Mouse (Mus musculus): ENCODE measurements around the gene Crygs. TPM values are rescaled to one million over a fixed set of nuclear protein-coding genes. Genes with fewer than 3 reads are reported as not detected.

Crygs gene
- 0.37 and 0.53 TPM in 2 replicates for polyA plus RNA-seq (2012; rRNA removed)

DNA sequence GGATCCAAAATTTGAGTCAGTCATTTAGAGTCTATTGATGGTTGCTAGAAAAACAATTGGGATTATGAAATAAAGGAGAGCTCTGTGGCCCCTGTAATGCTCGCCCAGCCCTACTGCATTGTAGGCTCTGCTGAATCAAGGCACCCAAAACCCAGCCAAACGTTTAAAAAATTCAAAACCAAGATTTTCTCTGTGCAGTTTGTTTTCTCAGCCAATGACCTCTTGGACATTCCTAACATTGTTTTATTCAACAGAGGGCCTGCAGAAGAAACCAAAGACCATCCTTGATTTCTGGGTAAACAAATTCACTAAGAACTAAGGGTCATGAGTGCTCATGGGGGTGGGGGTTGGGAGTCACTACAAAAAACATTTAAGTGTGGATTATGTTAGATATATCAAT lies at the start of gene Crygs:
Gene Crygs (minus strand): TSS at position 101 of the 400 bp plus-strand sequence.
- Histone ChIP-seq H3K4me3 (ENCODE audit: insufficient read depth, low read depth, low read length) (no peak within 1 kb of the TSS), H3K4me1 (ENCODE audit: control insufficient read depth, insufficient read depth, low read length) (0 out of 2 replicates have a peak, but pooled peaks cover 9% of the 10 kb centered on the region), H3K27ac (ENCODE audit: insufficient read depth, low read depth, low read length) (no peak within 1 kb of the TSS), H3K27me3 (replicated peaks; ENCODE audit: control insufficient read depth, insufficient read depth, low read length) (no peaks in the 10 kb centered on the region), H3K36me3 (ENCODE audit: control insufficient read depth, insufficient read depth, low read length) (no peaks in the 10 kb centered on the region)
- TF ChIP-seq CTCF (conservative IDR thresholded peaks at IDR 0.05; ENCODE audit: insufficient read depth, insufficient read length, low read depth, low read length), result no peak
- TF ChIP-seq POLR2A (IDR thresholded peaks at IDR 0.05; ENCODE audit: low read depth, low read length), result no peak
- no peak for DNase-seq
- 45% methylated on average over 2 of the region's 2 CpGs for WGBS

DNA sequence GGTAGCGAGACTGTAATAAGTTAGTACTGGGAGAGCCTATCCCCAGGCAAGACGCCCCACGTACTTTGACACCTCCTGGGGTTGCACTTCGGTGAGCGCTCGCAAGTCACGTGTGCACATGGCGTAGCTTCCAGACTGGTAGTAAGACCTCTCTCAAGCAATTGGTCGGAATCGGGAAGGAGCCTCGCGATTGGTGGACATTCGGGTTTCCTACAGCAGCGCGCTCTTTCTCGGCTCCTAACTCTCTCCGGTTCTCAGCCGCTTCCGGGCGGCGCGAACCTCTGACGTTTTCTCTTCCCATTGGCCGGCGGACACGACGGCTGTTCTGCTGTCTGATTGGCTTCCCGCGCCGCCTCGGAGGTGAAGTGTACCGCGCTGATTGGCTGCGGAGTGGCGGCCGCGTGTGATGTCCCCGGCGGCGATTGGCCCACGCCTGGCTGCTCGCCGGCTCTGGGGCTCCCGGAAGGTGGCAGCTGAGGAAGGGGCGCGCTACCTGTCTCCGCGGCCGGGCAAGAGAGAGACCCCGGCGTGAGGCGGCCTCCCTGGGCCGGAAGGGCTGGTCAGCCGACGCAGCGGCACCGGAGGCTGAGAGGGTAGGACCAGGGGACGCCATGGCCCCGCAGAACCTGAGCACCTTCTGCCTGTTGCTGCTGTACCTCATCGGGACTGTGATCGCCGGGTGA lies 46.2 kb upstream of the Crygs start, which contains the start of the genes Tbccd1 and Dnajb11:
Gene Tbccd1 (minus strand): TSS at position 239 of the 683 bp plus-strand sequence.
Gene Dnajb11 (plus strand): TSS at position 415 of the 683 bp plus-strand sequence.
- Histone ChIP-seq H3K4me1 (ENCODE audit: control insufficient read depth, insufficient read depth, low read length) (peaks cover 9% of the 10 kb centered on the region), H3K27me3 (replicated peaks; ENCODE audit: control insufficient read depth, insufficient read depth, low read length) (no peaks in the 10 kb centered on the region), H3K4me3 (ENCODE audit: insufficient read depth, low read depth, low read length) (peak within 1 kb of the TSS; percentile 94), H3K27ac (ENCODE audit: insufficient read depth, low read depth, low read length) (peak within 1 kb of the TSS; percentile 86), H3K36me3 (ENCODE audit: control insufficient read depth, insufficient read depth, low read length) (peaks cover 2% of the 10 kb centered on the region; the same call in 1 of the 2 replicates)
- DNase-seq, result peak; percentile 100
- TF ChIP-seq CTCF (conservative IDR thresholded peaks at IDR 0.05; ENCODE audit: insufficient read depth, insufficient read length, low read depth, low read length), result no peak
- peak; percentile 56 for TF ChIP-seq POLR2A (IDR thresholded peaks at IDR 0.05; ENCODE audit: low read depth, low read length)
- under 1% methylated on average over 62 of the region's 62 CpGs for WGBS

DNA sequence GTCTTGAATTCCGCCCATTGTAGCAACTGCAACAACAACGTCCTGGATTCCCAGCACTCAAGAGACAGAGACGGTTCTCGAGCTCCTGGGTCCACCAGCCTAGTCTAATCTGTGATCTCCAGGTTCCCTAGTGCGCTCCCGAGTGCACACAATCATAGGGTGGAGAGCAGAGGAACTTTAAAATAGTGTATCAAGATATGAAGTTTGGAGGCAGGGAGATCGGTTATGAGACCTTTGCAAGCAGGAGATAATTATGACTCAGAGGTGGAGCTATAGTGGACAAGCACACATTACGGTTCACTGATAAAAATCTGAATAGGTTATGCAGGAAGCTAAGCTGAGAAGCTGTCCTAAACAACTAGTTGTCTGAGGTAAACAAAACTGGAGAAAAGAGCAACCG lies 45.4 kb upstream of the Crygs start:
- H3K4me1 ChIP-seq (ENCODE audit: control insufficient read depth, insufficient read depth, low read length), result peaks cover 9% of the 10 kb centered on the region
- DNase-seq, result no peak
- WGBS, result 3% methylated on average over 9 of the region's 9 CpGs
- H3K27ac ChIP-seq (ENCODE audit: insufficient read depth, low read depth, low read length), result peak overlapping the region; percentile 86
- peak overlapping the region; percentile 70 for H3K4me3 ChIP-seq (ENCODE audit: insufficient read depth, low read depth, low read length)
- TF ChIP-seq POLR2A (IDR thresholded peaks at IDR 0.05; ENCODE audit: low read depth, low read length), result no peak
- TF ChIP-seq CTCF (conservative IDR thresholded peaks at IDR 0.05; ENCODE audit: insufficient read depth, insufficient read length, low read depth, low read length), result no peak
- H3K36me3 ChIP-seq (ENCODE audit: control insufficient read depth, insufficient read depth, low read length), result no peaks in the 10 kb centered on the region
- no peaks in the 10 kb centered on the region for H3K27me3 ChIP-seq (replicated peaks; ENCODE audit: control insufficient read depth, insufficient read depth, low read length)

DNA sequence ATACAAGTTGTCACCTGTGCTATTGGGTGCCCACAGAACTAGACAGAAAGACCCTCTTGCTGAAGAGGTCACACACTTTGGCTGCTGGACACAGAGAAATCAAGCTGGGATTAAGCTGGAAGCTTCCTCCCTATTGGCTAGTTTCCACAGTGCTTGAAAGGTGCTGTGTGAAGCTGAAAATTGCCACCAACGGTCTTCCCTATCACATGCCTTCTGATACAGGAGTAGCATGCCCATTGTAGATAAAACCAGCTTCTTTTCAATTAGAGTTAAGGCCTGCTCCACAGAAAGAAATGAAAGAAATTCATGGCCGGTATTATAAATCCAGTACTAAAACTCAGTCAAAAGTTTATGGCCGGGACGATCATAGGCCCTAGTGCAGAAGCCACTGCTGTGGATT lies 41.3 kb upstream of the Crygs start:
- Histone ChIP-seq H3K27ac (ENCODE audit: insufficient read depth, low read depth, low read length) (no peak overlapping the region), H3K27me3 (replicated peaks; ENCODE audit: control insufficient read depth, insufficient read depth, low read length) (no peaks in the 10 kb centered on the region), H3K4me1 (ENCODE audit: control insufficient read depth, insufficient read depth, low read length) (peaks cover 3% of the 10 kb centered on the region; the same call in 1 of the 2 replicates), H3K36me3 (ENCODE audit: control insufficient read depth, insufficient read depth, low read length) (no peaks in the 10 kb centered on the region), H3K4me3 (ENCODE audit: insufficient read depth, low read depth, low read length) (no peak overlapping the region)
- WGBS, result 92% methylated on average over 4 of the region's 4 CpGs
- no peak for TF ChIP-seq POLR2A (IDR thresholded peaks at IDR 0.05; ENCODE audit: low read depth, low read length)
- no peak for TF ChIP-seq CTCF (conservative IDR thresholded peaks at IDR 0.05; ENCODE audit: insufficient read depth, insufficient read length, low read depth, low read length)
- DNase-seq, result no peak

DNA sequence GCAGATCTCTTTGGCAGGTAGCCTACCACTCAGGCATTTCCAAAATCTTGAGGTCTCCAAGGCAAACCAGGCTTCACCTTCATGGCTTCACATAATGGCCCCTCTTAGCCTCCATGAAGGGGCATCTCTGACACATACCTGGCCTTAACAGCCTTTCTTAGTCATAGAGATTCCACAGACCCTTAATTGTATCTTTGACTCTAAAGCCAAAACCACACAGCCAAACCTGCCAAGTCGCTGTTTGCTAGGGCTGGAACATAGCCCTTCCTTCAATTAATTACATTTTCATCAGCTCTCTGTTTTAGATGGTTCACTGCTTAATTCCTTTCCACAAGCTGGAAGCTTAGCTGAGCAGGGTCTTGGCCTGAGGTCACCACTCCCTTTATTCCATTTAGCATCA lies 37.0 kb upstream of the Crygs start:
- no peaks in the 10 kb centered on the region for H3K27me3 ChIP-seq (replicated peaks; ENCODE audit: control insufficient read depth, insufficient read depth, low read length)
- no peaks in the 10 kb centered on the region for H3K36me3 ChIP-seq (ENCODE audit: control insufficient read depth, insufficient read depth, low read length)
- H3K4me1 ChIP-seq (ENCODE audit: control insufficient read depth, insufficient read depth, low read length), result peaks cover 10% of the 10 kb centered on the region
- WGBS, result 57% methylated on average over 1 of the region's 1 CpGs
- DNase-seq, result peak; percentile 8
- no peak overlapping the region for H3K4me3 ChIP-seq (ENCODE audit: insufficient read depth, low read depth, low read length)
- H3K27ac ChIP-seq (ENCODE audit: insufficient read depth, low read depth, low read length), result peak overlapping the region; percentile 28; the same call in 1 of the 2 replicates
- TF ChIP-seq POLR2A (IDR thresholded peaks at IDR 0.05; ENCODE audit: low read depth, low read length), result no peak
- TF ChIP-seq CTCF (conservative IDR thresholded peaks at IDR 0.05; ENCODE audit: insufficient read depth, insufficient read length, low read depth, low read length), result no peak

DNA sequence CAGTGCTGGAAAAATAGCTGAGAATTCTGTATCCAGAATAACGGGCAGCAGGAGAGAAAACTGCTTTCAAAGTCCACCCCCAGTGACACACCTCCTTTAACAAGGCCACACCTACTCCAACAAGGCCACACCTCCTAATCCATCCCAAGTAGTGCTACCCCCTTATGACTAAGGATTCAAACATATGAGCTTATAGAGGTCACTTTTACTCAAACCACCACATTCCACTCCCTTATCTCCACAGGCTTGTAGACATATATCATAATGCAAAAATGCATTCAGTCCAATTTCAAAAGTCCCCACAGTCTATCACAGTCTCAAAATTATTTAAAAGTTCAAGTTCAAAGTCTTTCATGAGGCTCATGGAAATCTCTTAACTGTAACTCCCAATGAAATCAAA lies 36.3 kb upstream of the Crygs start:
- peaks cover 10% of the 10 kb centered on the region for H3K4me1 ChIP-seq (ENCODE audit: control insufficient read depth, insufficient read depth, low read length)
- 52% methylated on average over 1 of the region's 1 CpGs for WGBS
- no peaks in the 10 kb centered on the region for H3K36me3 ChIP-seq (ENCODE audit: control insufficient read depth, insufficient read depth, low read length)
- TF ChIP-seq POLR2A (IDR thresholded peaks at IDR 0.05; ENCODE audit: low read depth, low read length) (no peak), CTCF (conservative IDR thresholded peaks at IDR 0.05; ENCODE audit: insufficient read depth, insufficient read length, low read depth, low read length) (no peak)
- no peaks in the 10 kb centered on the region for H3K27me3 ChIP-seq (replicated peaks; ENCODE audit: control insufficient read depth, insufficient read depth, low read length)
- no peak overlapping the region for H3K27ac ChIP-seq (ENCODE audit: insufficient read depth, low read depth, low read length)
- no peak for DNase-seq
- no peak overlapping the region for H3K4me3 ChIP-seq (ENCODE audit: insufficient read depth, low read depth, low read length)

DNA sequence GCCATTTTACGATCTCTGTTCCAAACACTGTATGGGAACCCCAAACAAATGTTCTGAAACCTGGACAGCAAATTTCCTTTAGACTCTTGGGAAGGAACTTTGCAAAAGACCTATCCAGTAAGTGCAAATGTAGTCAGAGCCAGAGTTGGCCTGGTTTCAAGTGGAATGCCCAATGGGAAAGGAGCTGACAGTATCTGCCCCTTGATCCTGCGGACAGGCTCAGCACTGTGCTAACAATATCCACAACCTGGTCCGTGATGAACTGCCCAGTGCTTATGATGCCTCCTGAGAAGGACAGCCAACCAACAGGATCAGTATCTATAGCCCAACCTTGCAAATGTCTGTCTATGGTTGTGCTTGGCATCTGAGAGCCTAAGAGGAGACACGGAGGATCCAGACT lies 34.1 kb upstream of the Crygs start:
- H3K4me1 ChIP-seq (ENCODE audit: control insufficient read depth, insufficient read depth, low read length), result peaks cover 10% of the 10 kb centered on the region
- 75% methylated on average over 4 of the region's 4 CpGs for WGBS
- peak; percentile 76 for DNase-seq
- peak overlapping the region; percentile 52; the same call in 1 of the 2 replicates for H3K27ac ChIP-seq (ENCODE audit: insufficient read depth, low read depth, low read length)
- H3K4me3 ChIP-seq (ENCODE audit: insufficient read depth, low read depth, low read length), result no peak overlapping the region
- H3K36me3 ChIP-seq (ENCODE audit: control insufficient read depth, insufficient read depth, low read length), result no peaks in the 10 kb centered on the region
- H3K27me3 ChIP-seq (replicated peaks; ENCODE audit: control insufficient read depth, insufficient read depth, low read length), result no peaks in the 10 kb centered on the region
- TF ChIP-seq POLR2A (IDR thresholded peaks at IDR 0.05; ENCODE audit: low read depth, low read length) (no peak), CTCF (conservative IDR thresholded peaks at IDR 0.05; ENCODE audit: insufficient read depth, insufficient read length, low read depth, low read length) (no peak)
